Mouse (Mus musculus): ENCODE measurements around the gene Prcp.

Gene Prcp

GRCm38 (mm10) chr7:92874116-92874675, at the start of gene Prcp, which contains the start of gene Ddias:
Gene Prcp, plus strand, starts transcription at chr7:92874470.
Gene Ddias, minus strand, starts transcription at chr7:92874247.
- DNase-seq (ENCODE audit: low spot score): peak; percentile 94

GRCm38 (mm10) chr7:92826248-92826647, 48.0 kb upstream of the Prcp start:
- no peak for DNase-seq (ENCODE audit: low spot score)

- peak; percentile 19 for DNase-seq (ENCODE audit: low spot score)
These were observed 46.3 kb upstream of the Prcp start for GRCm38 (mm10) chr7:92827981-92828380.

- DNase-seq (ENCODE audit: low spot score): no peak
These were observed 41.9 kb upstream of the Prcp start for GRCm38 (mm10) chr7:92832395-92832794.

GRCm38 (mm10) chr7:92834391-92834790, 39.9 kb upstream of the Prcp start:
- no peak for DNase-seq (ENCODE audit: low spot score)

GRCm38 (mm10) chr7:92836447-92836846, 37.8 kb upstream of the Prcp start:
- DNase-seq (ENCODE audit: low spot score): no peak

- DNase-seq (ENCODE audit: low spot score): no peak
These were observed 37.0 kb upstream of the Prcp start for GRCm38 (mm10) chr7:92837226-92837625.

GRCm38 (mm10) chr7:92837907-92838306, 36.4 kb upstream of the Prcp start:
- DNase-seq (ENCODE audit: low spot score): no peak

- no peak for DNase-seq (ENCODE audit: low spot score)
These were observed 32.0 kb upstream of the Prcp start for GRCm38 (mm10) chr7:92842254-92842653.

GRCm38 (mm10) chr7:92848246-92848645, 26.0 kb upstream of the Prcp start:
- DNase-seq (ENCODE audit: low spot score): no peak

GRCm38 (mm10) chr7:92866526-92866925, 7.7 kb upstream of the Prcp start:
- DNase-seq (ENCODE audit: low spot score): no peak

GRCm38 (mm10) chr7:92870161-92870560, 4.1 kb upstream of the Prcp start:
- no peak for DNase-seq (ENCODE audit: low spot score)

- DNase-seq (ENCODE audit: low spot score): no peak
These were observed 2.7 kb upstream of the Prcp start for GRCm38 (mm10) chr7:92871596-92871995.

- DNase-seq (ENCODE audit: low spot score): peak; percentile 83
These were observed 615 bp downstream of the Prcp start for GRCm38 (mm10) chr7:92874761-92875408.

- no peak for DNase-seq (ENCODE audit: low spot score)
These were observed 1.8 kb downstream of the Prcp start for GRCm38 (mm10) chr7:92876066-92876465.

GRCm38 (mm10) chr7:92876538-92876937, 2.3 kb downstream of the Prcp start:
- no peak for DNase-seq (ENCODE audit: low spot score)

GRCm38 (mm10) chr7:92878575-92879285, 4.5 kb downstream of the Prcp start:
- DNase-seq (ENCODE audit: low spot score): no peak

- DNase-seq (ENCODE audit: low spot score): no peak
These were observed 9.8 kb downstream of the Prcp start for GRCm38 (mm10) chr7:92883850-92884716.

- DNase-seq (ENCODE audit: low spot score): no peak
These were observed 10.9 kb downstream of the Prcp start for GRCm38 (mm10) chr7:92884998-92885660.

- DNase-seq (ENCODE audit: low spot score): no peak
These were observed 12.5 kb downstream of the Prcp start for GRCm38 (mm10) chr7:92886801-92887200.

GRCm38 (mm10) chr7:92887230-92887629, 13.0 kb downstream of the Prcp start:
- DNase-seq (ENCODE audit: low spot score): no peak

- no peak for DNase-seq (ENCODE audit: low spot score)
These were observed 15.9 kb downstream of the Prcp start for GRCm38 (mm10) chr7:92890211-92890610.
